Mouse (Mus musculus) heart, embryonic 12.5 days (tissue): ENCODE results near the gene Aanat. TPM values are rescaled to one million over a fixed set of nuclear protein-coding genes. Genes with fewer than 3 reads are reported as not detected.

Experiments used
- ATAC-seq: fragments of 200-750 bp; cut with Nextera tagmentation; 2 replicates; pipeline ENCODE4 v1.8.0; 2017; ENCODE audit warnings: moderate TSS enrichment, moderate library complexity; ENCODE audit not compliant: insufficient number of reproducible peaks, low FRiP score
- H3K27ac ChIP-seq: fragments of 300-500 bp; sonication (generic); 2 replicates; pipeline ENCODE4 v1.5.1; 2016; ENCODE audit warnings: mild to moderate bottlenecking, moderate library complexity; ENCODE audit not compliant: poor library complexity, severe bottlenecking
- H3K27me3 ChIP-seq: fragments of 300-500 bp; sonication (generic); replicated peaks from 2 replicates; pipeline ENCODE4 v1.6.1; 2016; ENCODE audit warnings: mild to moderate bottlenecking, moderate library complexity
- H3K36me3 ChIP-seq: fragments of 300-500 bp; sonication (generic); 2 replicates; pipeline ENCODE4 v1.6.1; 2016; ENCODE audit warnings: mild to moderate bottlenecking, moderate library complexity
- H3K4me1 ChIP-seq: fragments of 300-500 bp; sonication (generic); replicated peaks from 2 replicates; pipeline ENCODE4 v1.6.1; 2016; ENCODE audit warnings: mild to moderate bottlenecking
- H3K4me2 ChIP-seq: fragments of 300-500 bp; sonication (generic); 2 replicates; pipeline ENCODE4 v1.6.1; 2016; ENCODE audit warnings: mild to moderate bottlenecking, moderate library complexity
- H3K4me3 ChIP-seq: fragments of 300-500 bp; sonication (generic); 2 replicates; pipeline ENCODE4 v1.5.1; 2016; ENCODE audit warnings: mild to moderate bottlenecking
- H3K9ac ChIP-seq: fragments of 300-500 bp; sonication (generic); 2 replicates; pipeline ENCODE4 v1.6.1; 2016; ENCODE audit warnings: mild to moderate bottlenecking, moderate library complexity
- H3K9me3 ChIP-seq: fragments of 300-500 bp; sonication (generic); replicated peaks from 2 replicates; pipeline ENCODE4 v1.6.1; 2016; ENCODE audit warnings: mild to moderate bottlenecking, moderate library complexity
- WGBS: fragments of 180-500 bp; shearing (Covaris S2); methylation state at CpG from one replicate; pipeline ENCODE4 v1.1.7; 2016; 5-methylcytosine and 5-hydroxymethylcytosine counted together
- polyA plus RNA-seq: library from polyadenylated mRNA; unstranded; fragments of >200 nt; fragmentation: Nextera tagmentation; extraction: Ambion mirVana; gene quantifications from 2 replicates; pipeline ENCODE4 v1.2.1, GENCODE M21; 2016

Gene Aanat
- polyA plus RNA-seq, 1 experiment from 2014 or later = not detected

- ATAC-seq = no peak
- Histone ChIP-seq H3K9me3 (no peaks in the 10 kb centered on the region), H3K27me3 (no peaks in the 10 kb centered on the region), H3K4me1 (peaks cover 81% of the 10 kb centered on the region), H3K27ac (peak overlapping the region; percentile 68), H3K4me3 (no peak overlapping the region), H3K36me3 (no peaks in the 10 kb centered on the region), H3K9ac (0 out of 2 replicates have a peak overlapping the region, but pooled peaks have one; percentile 18), H3K4me2 (peak overlapping the region; percentile 50)
- WGBS = 40% methylated on average over 2 of the region's 2 CpGs
Observed at GRCm38 (mm10) chr11:116575396-116575795, 10.8 kb upstream of the Aanat start.

GRCm38 (mm10) chr11:116579280-116579679, 7.0 kb upstream of the Aanat start:
- peaks cover 45% of the 10 kb centered on the region for H3K4me1 ChIP-seq

GRCm38 (mm10) chr11:116580031-116580652, 6.1 kb upstream of the Aanat start:
- Histone ChIP-seq H3K4me1 (peaks cover 36% of the 10 kb centered on the region), H3K4me2 (peak overlapping the region; percentile 81), H3K9me3 (no peaks in the 10 kb centered on the region), H3K27ac (peak overlapping the region; percentile 81), H3K4me3 (peak overlapping the region; percentile 83), H3K36me3 (no peaks in the 10 kb centered on the region), H3K9ac (peak overlapping the region; percentile 85), H3K27me3 (no peaks in the 10 kb centered on the region)
- peak; percentile 60 for ATAC-seq
- 22% methylated on average over 10 of the region's 10 CpGs for WGBS

More at GRCm38 (mm10) chr11:116579280-116579679, 7.0 kb upstream of the Aanat start:
- 94% methylated on average over 3 of the region's 3 CpGs for WGBS
- no peak for ATAC-seq
- Histone ChIP-seq H3K4me2 (peak overlapping the region; percentile 20; the same call in 1 of the 2 replicates), H3K4me3 (0 out of 2 replicates have a peak overlapping the region, but pooled peaks have one; percentile 83), H3K9ac (no peak overlapping the region), H3K36me3 (no peaks in the 10 kb centered on the region), H3K27ac (0 out of 2 replicates have a peak overlapping the region, but pooled peaks have one; percentile 22), H3K9me3 (no peaks in the 10 kb centered on the region), H3K27me3 (no peaks in the 10 kb centered on the region)

DNA sequence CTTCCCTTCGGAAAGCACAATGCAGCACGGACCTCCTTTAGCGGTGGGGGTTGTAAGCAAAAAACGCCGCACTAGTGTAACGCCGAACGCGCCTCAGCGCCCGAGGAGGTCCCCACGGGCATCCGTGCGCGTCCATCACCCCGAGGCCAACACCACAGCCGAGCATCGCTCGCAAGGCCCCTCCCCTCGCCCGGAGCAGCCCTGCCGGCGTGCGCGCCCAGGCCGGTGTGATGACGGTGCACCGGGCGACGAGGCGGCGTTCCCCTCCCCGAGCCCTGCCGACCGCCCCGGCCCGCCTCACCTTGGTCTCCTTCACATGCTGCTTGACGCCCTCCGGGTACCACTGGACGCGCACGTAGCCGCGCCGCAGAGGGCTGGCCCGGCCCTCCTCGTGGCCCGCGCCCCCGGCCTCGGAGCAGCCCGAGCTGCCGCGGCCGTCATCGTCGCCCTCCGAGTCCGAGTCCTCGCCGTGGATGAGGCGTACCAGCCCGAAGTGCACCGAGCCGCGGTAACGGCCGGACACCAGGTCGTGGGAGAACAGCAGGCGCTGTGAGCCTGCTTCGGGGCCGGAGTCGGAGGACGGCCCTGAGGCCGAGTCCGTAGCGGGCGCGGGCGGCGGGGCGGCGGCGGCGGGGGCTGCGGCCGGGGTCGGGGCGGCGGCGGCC, 5.4 kb upstream of the Aanat start:
- Histone ChIP-seq H3K27ac (peak overlapping the region; percentile 81), H3K9me3 (no peaks in the 10 kb centered on the region), H3K4me1 (peaks cover 31% of the 10 kb centered on the region), H3K4me2 (peak overlapping the region; percentile 81), H3K4me3 (peak overlapping the region; percentile 83), H3K9ac (peak overlapping the region; percentile 85), H3K27me3 (no peaks in the 10 kb centered on the region), H3K36me3 (no peaks in the 10 kb centered on the region)
- ATAC-seq = peak; percentile 88
- under 1% methylated on average over 89 of the region's 91 CpGs for WGBS

GRCm38 (mm10) chr11:116581376-116581814, 4.8 kb upstream of the Aanat start, which contains the start of gene Ube2o:
Gene Ube2o (minus strand): TSS chr11:116581447.
- H3K4me3 ChIP-seq = peak within 1 kb of the TSS; percentile 83
- peak within 1 kb of the TSS; percentile 81 for H3K4me2 ChIP-seq
- whole genome bisulfite sequencing = 4% methylated on average over 49 of the region's 51 CpGs
- ATAC-seq = peak; percentile 90
- peaks cover 31% of the 10 kb centered on the region for H3K4me1 ChIP-seq
- H3K36me3 ChIP-seq = no peaks in the 10 kb centered on the region
- H3K27me3 ChIP-seq = no peaks in the 10 kb centered on the region
- peak within 1 kb of the TSS; percentile 85 for H3K9ac ChIP-seq
- peak within 1 kb of the TSS; percentile 81 for H3K27ac ChIP-seq
- no peaks in the 10 kb centered on the region for H3K9me3 ChIP-seq

GRCm38 (mm10) chr11:116585682-116586081, 550 bp upstream of the Aanat start:
- no peak overlapping the region for H3K4me3 ChIP-seq
- H3K27me3 ChIP-seq = peaks cover 11% of the 10 kb centered on the region; the same call in 1 of the 2 replicates
- no peak overlapping the region for H3K9ac ChIP-seq
- no peaks in the 10 kb centered on the region for H3K9me3 ChIP-seq
- no peak overlapping the region for H3K27ac ChIP-seq
- no peaks in the 10 kb centered on the region for H3K36me3 ChIP-seq
- no peak for ATAC-seq
- WGBS = 49% methylated on average over 6 of the region's 6 CpGs
- H3K4me2 ChIP-seq = no peak overlapping the region
- H3K4me1 ChIP-seq = peaks cover 23% of the 10 kb centered on the region

DNA sequence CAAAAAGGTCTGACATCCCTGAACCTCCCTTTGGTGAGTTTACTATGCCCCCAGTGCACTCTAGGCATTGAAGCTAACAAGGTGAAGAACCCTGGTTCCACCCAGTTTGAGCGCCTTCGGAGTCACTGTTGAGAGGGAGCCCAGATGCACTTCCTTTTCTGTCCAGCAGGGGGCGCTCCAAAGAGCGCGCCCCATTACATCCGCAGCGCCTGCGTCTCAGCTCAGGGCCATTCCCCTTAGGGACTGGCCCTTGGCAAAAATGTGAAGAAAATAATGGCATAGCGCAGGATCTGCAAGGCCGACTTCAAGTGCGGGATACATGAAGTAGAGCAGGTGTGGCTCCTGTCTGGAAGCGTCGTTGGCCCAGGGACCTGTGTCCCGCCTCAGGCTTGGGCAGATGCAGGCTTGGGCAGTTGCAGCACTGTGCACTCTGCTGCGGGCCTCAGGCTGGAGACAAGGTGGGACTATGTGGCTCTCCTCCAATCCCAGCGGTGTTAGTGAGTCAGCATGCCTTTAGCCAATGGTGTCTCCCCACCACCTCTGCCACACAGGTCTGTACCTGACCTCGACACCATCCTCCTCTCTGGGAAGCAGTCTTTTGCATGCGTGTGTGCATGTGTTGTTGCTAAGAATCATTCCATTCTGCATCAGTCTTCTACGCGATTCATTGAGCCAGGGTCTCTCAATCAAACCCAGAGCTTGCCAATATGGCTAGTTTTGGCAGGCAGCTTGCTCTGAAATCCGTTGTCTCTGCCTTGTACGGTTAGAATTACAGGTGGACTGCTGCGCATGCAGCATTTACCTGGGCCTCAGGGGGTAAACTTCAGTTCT, 784 bp downstream of the Aanat start:
- H3K27me3 ChIP-seq = peaks cover 11% of the 10 kb centered on the region; the same call in 1 of the 2 replicates
- H3K9me3 ChIP-seq = no peaks in the 10 kb centered on the region
- no peaks in the 10 kb centered on the region for H3K36me3 ChIP-seq
- peaks cover 23% of the 10 kb centered on the region for H3K4me1 ChIP-seq
- peak; percentile 72 for ATAC-seq
- WGBS = 23% methylated on average over 23 of the region's 23 CpGs
- H3K9ac ChIP-seq = no peak overlapping the region
- no peak overlapping the region for H3K4me3 ChIP-seq
- no peak overlapping the region for H3K27ac ChIP-seq
- peak overlapping the region; percentile 27; the same call in 1 of the 2 replicates for H3K4me2 ChIP-seq

DNA sequence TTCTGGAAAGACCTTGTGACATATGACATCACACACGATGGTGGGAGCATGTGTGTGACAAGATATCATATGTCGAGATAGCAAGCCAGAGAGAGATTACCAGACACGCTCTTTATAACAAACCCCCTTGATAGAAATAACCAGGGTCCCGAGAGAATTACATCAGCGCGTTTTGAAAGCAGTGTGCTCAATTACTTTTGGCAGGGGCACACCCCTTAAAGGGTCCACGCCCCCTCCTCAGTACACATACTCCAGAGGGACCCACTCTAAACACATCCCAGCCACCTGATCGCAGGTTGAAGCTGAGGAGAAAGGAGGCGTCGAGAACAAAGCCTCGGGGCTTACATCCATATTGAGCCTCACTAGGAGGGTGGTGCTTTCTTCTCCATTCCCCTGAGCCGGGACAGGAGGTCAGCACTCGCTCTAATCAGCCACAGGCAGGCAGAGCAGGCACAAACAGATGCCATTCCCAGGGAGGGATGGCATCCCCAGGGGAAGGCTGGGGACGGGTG, 2.8 kb downstream of the Aanat start:
- H3K9ac ChIP-seq = no peak overlapping the region
- H3K4me1 ChIP-seq = peaks cover 27% of the 10 kb centered on the region
- H3K36me3 ChIP-seq = no peaks in the 10 kb centered on the region
- peaks cover 11% of the 10 kb centered on the region; the same call in 1 of the 2 replicates for H3K27me3 ChIP-seq
- H3K9me3 ChIP-seq = no peaks in the 10 kb centered on the region
- 25% methylated on average over 14 of the region's 14 CpGs for WGBS
- no peak overlapping the region for H3K4me3 ChIP-seq
- no peak for ATAC-seq
- no peak overlapping the region for H3K4me2 ChIP-seq
- no peak overlapping the region for H3K27ac ChIP-seq

GRCm38 (mm10) chr11:116589574-116589973, 3.3 kb downstream of the Aanat start:
- 63% methylated on average over 8 of the region's 8 CpGs for WGBS
- no peak for ATAC-seq

GRCm38 (mm10) chr11:116591621-116592020, 5.4 kb downstream of the Aanat start:
- H3K4me3 ChIP-seq = no peak overlapping the region
- peaks cover under 1% of the 10 kb centered on the region for H3K36me3 ChIP-seq
- no peaks in the 10 kb centered on the region for H3K9me3 ChIP-seq
- ATAC-seq = no peak
- no peak overlapping the region for H3K4me2 ChIP-seq
- H3K27ac ChIP-seq = no peak overlapping the region
- 67% methylated on average over 3 of the region's 4 CpGs for WGBS
- H3K4me1 ChIP-seq = peaks cover 17% of the 10 kb centered on the region
- H3K9ac ChIP-seq = no peak overlapping the region
- peaks cover 11% of the 10 kb centered on the region; the same call in 1 of the 2 replicates for H3K27me3 ChIP-seq

More at GRCm38 (mm10) chr11:116589574-116589973, 3.3 kb downstream of the Aanat start:
- no peaks in the 10 kb centered on the region for H3K36me3 ChIP-seq
- H3K4me1 ChIP-seq = peaks cover 27% of the 10 kb centered on the region
- no peaks in the 10 kb centered on the region for H3K9me3 ChIP-seq
- H3K27me3 ChIP-seq = peaks cover 11% of the 10 kb centered on the region; the same call in 1 of the 2 replicates
- no peak overlapping the region for H3K4me3 ChIP-seq
- H3K4me2 ChIP-seq = no peak overlapping the region
- H3K27ac ChIP-seq = no peak overlapping the region
- no peak overlapping the region for H3K9ac ChIP-seq
